Mouse (Mus musculus): ENCODE results near the gene Clcnka.

The Clcnka gene

DNA sequence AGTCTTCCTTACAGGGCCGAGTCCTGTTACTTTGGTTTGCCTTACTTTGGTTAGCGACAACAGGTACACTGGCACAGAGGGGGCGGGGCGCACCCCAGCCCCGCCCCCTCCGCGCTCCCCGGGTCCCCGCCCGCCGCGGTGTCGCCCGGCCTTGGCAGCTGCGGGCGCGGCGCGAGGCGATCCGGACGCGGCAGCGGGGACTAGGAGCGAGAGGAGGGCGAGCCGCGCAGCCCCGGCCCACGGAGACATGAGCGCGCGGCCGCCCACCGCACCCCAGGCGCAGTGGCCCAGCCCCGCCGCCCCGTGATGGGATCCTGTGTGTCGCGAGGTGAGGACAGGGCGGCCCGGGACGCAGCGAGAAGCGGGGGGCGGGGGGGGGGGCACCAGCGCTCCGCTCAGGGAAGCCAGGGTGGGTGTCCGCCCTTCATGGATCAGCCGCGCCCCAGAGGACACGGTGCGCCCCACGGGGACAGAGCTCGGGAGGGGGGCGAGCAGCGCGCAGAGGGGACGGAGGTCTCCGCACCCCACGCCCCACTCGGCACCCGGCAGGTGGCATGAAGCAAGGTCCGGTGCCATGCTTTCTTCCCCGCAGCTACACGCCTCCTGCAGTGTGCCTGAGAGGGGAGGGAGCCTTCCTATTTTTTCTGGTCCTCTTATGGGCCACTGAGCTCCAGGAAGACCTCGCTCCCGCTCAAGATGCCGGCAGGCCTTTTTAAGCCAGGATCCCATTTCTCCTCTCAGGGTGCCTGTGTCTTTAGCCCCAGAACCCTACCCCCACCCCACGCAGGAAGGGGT is 30.3 kb downstream of the Clcnka start, which contains the start of gene Fam131c:
Gene Fam131c (plus strand): TSS at position 224 of the 795 bp plus-strand sequence.
- peak; percentile 72 for DNase-seq

DNA sequence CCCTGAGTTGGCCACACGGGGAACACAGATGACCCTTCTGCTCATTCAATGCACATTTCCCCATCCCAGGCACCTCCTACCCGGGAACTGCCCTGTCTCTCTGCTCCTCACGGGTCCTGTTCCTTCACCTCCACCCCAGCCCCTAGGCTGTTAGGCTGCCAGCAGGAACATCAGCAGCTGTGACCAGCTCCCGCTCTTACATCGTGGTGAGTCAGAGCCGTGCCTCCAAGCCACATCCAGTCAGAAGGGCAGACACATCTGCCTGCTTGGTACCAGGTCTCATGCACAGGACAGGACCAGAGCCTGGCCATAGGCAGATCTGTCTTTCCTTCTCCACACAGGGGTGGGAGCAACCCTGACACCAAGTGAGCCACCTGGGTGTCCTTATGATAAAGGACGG is 32.6 kb downstream of the Clcnka start:
- no peak for DNase-seq

- no peak for DNase-seq
Observed at GRCm38 (mm10) chr4:141365126-141365525, 33.4 kb downstream of the Clcnka start.

- peak; percentile 90 for DNase-seq
Observed at GRCm38 (mm10) chr4:141362937-141363548, 35.5 kb downstream of the Clcnka start.

- peak; percentile 75 for DNase-seq
Observed at GRCm38 (mm10) chr4:141360846-141361245, 37.7 kb downstream of the Clcnka start.

- DNase-seq, result no peak
Observed at GRCm38 (mm10) chr4:141359222-141359621, 39.3 kb downstream of the Clcnka start.

DNA sequence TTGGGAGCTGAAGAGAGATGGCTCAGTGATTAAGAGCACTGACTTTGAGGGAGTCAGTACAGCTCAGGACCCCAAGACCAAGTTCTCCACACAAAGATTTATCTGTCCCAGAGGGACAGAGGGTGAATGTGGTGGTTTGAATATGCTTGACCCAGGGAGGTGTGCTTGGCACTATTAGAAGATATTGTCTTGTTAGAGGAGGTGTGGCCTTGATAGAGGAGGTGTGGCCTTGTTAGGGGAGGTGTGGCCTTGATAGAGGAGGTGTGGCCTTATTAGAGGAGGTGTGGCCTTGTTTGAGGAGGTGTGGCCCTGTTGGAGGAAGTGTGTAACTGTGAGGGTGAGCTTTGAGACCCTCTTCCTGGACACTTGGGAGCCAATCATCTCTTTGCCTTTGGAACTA is 40.7 kb downstream of the Clcnka start:
- DNase-seq, result no peak

DNA sequence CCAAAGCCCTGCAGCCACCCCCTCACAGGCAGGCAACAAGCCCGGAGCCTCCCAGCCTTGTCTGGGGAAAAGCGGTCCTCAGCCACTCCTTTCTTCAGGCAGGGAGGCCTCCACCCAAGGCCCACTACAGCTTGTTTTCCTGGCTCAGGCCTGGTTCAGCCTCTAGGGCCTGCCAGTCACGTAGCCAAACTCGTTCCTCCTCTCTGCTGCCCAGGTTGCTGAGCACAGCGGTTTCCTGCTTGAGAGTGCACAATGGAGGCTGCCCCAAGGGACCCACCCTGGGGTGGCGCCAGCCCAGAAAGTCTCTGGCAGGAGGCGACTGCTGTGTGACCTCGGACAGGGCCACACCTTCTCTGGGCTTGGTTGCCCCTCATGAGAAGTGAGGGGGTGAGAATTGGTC is 44.7 kb downstream of the Clcnka start:
- no peak for DNase-seq

GRCm38 (mm10) chr4:141352986-141353385 is 45.5 kb downstream of the Clcnka start:
- no peak for DNase-seq

- no peak for DNase-seq
Observed at GRCm38 (mm10) chr4:141351972-141352371, 46.6 kb downstream of the Clcnka start.

- DNase-seq, result no peak
Observed at GRCm38 (mm10) chr4:141350015-141350414, 48.5 kb downstream of the Clcnka start.

DNA sequence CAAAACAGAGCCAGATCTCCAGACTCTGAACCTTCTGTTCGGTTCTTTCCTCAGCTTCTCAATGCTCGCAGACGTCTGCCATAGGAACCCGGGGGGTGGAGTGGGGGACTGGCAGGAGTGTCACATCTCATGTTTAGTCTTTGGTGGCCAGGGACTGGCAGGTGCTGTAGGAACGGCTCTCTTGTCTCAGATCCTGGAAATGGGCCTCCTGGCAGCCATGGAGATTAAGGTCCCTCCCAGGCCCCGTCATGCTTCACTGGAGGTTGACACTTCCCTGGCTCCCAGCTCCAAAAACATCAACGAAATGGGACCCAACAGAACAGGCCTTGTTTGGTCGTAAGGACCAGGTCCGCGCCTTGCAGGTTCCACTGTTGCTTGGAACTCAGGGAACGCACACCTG is 49.9 kb downstream of the Clcnka start:
- no peak for DNase-seq

- no peak for DNase-seq
Observed at GRCm38 (mm10) chr4:141347365-141347797, 51.1 kb downstream of the Clcnka start.

GRCm38 (mm10) chr4:141345219-141345618 is 53.3 kb downstream of the Clcnka start:
- no peak for DNase-seq

- no peak for DNase-seq
Observed at GRCm38 (mm10) chr4:141343515-141343914, 55.0 kb downstream of the Clcnka start.

DNA sequence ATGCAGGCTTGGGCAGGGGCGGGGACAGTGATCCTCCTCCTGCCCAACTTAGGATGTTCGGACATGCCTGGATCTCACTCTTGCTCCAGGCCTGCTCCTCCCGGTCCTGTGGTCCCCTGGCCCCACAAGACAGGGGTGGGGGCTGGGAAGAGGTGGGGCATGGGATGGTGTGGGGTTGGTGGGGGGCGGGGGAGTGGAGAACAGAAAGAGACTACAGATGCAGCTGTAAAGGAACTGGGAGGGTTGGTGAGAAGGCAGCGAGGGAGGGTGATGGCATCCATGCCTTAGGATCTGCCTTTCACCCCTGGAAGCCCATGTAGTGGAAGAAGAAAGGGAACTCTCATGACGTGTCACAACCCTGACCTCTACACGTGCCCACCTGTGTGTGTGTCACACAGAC is 57.0 kb downstream of the Clcnka start:
- no peak for DNase-seq

DNA sequence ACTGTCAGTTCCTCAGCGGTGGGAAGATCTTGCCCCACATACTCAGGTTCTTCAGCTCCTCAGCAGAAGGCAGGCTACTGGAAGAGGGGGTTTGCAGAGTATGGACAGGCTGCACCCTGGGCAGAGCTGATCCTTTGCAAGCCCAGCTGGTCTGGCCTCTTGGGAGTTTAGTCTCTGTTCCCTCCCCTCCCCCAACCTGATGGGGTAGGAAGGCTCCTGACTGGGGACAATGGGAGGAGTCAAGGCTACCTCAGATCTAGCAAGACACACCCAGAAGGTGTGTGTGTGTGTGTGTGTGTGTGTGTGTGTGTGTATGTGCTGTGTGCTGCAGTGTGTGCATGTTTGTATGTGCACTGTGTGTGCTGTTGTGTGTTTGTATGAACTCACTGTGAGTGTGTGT is 59.7 kb downstream of the Clcnka start:
- DNase-seq, result peak; percentile 76

DNA sequence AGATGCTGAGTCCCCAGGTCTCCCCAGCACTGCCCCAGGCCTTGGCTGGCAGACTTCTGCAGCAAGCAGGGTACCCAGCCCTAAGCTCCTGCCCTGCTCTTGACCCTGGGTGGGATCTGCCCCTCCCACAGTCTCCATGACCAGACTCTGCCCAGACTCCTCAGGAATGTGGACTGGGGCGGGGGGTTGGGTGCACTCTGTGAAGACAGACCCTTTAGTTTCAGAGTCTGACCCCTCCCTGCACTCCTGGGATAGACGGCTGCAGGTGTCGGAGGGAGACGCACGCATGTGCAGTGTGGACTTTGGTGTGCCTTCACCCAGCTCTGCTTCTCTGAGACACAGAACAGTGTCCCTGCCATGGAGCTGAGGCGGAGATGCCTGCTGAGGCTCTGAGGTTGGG is 60.5 kb downstream of the Clcnka start:
- DNase-seq, result peak; percentile 58

DNA sequence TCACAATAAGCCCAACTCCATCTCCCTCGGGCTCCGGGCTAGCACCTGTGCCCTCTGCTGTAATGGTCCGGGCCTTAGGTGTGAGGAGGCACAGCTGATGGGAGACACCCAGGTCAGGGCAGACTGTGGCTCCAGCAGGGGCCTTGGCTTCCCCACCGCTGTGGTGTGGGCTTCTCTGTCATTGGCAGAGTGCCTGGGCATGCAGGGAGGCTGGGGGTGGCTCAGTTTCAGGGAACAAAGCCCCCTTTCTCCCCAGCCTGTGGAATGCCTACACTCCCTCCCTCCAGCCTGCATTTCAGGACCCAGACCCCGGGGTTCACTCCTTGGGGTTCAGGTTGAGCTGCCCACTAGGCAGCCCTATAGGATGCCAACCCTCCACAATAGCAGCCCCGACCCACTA is 62.3 kb downstream of the Clcnka start:
- DNase-seq, result peak; percentile 70

DNA sequence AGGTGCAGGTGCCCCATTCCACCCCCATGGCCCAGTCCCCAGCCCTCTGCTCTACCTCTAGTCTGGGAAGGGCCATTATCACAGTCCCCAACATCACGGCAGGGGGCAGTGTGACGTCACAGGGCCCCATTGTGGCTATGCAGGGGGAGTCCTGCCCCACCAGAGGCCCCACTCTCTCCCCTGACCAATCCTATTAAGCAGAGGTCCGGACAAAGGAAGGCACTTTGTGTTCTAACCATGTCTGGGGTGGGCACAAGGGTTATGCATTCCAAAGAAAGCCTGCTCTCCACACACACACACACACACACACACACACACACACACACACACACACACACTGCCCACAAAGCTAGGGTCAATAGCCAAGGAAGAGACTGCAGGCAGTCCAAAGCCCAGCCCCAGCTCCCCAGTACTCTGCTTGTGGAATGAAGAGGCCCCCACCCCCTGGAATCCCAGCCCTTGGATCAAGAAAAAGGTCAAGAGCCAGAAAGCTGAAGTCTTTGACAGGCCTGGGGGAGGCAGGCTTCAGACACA is 63.2 kb downstream of the Clcnka start:
- peak; percentile 94 for DNase-seq

GRCm38 (mm10) chr4:141334695-141335094 is 63.8 kb downstream of the Clcnka start:
- DNase-seq, result no peak
